In the genomic region with DNA sequence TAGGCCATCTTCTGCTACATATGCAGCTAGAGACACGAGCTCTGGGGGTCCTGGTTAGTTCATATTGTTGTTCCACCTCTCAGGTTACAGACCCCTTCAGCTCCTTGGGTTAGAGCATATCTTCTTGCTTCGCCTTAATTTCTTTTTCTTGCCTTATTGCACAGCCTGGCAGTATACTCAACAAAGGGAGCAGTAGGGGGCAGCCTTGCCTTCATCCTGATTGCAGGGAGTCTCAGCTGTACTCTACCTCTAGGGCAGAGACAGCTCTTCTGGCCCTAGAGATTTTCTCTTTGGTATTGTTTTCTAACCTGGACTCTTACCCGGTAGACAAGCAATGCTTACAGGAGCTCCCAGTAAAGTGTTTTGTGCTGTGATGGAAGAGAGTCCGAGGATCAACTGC, we compare ENCODE assay signal across 14 mouse cellular contexts.
A peak's percentile ranks its signal among the peaks of the same experiment; 100 is the strongest.
DNase-seq lines count a peak whose midpoint lies in the region; ATAC-seq and TF ChIP-seq lines count a peak whose summit lies in the region.
"Had no signal": no experiment of that assay in that cellular context is flagged by ENCODE, and none has a peak within 500 bp of the region (broad histone marks: within the 10 kb centered on the region; RNA-seq: fewer than 3 reads in every experiment).

No protein-coding gene starts in this region.

- TF ChIP-seq CTCF in lung, embryonic 14.5 days (IDR thresholded peaks at IDR 0.05; ENCODE audit: low read depth) = peak; percentile 29; the same call in 1 of the 2 replicates
- peak in 1 of 2 experiments; percentile 54; a peak in 2 of 4 replicates for TF ChIP-seq CTCF in CH12.LX (conservative IDR thresholded peaks at IDR 0.05 in 1 of 2, IDR thresholded peaks at IDR 0.05 in 1 of 2; ENCODE audit: low read depth in 2 of 2, low read length in 2 of 2)
- TF ChIP-seq CTCF in midbrain, postnatal 0 days (IDR thresholded peaks at IDR 0.05) = no peak

- TF ChIP-seq RAD21 in CH12.LX (IDR thresholded peaks at IDR 0.05; ENCODE audit: low read depth, low read length) = peak; percentile 55

- H3K36me3 ChIP-seq in lung, embryonic 14.5 days (ENCODE audit: insufficient read depth) = no peaks in the 10 kb centered on the region
- H3K36me3 ChIP-seq in CH12.LX (replicated peaks in 1 of 2; ENCODE audit: control insufficient read depth in 1 of 2, insufficient read depth in 1 of 2, low read length in 1 of 2) = no peaks in the 10 kb centered on the region
- H3K36me3 ChIP-seq in midbrain, postnatal 0 days (ENCODE audit: insufficient read depth, low read length) = no peaks in the 10 kb centered on the region
- H3K36me3 ChIP-seq: heart, embryonic 10.5 days had no signal

- H3K27me3 ChIP-seq in lung, embryonic 14.5 days (ENCODE audit: insufficient read depth, low read length) = no peaks in the 10 kb centered on the region
- H3K27me3 ChIP-seq in CH12.LX (replicated peaks) = no peaks in the 10 kb centered on the region
- H3K27me3 ChIP-seq in midbrain, postnatal 0 days (ENCODE audit: insufficient read depth, low read length) = no peaks in the 10 kb centered on the region

- H3K4me1 ChIP-seq in lung, embryonic 14.5 days (ENCODE audit: insufficient read depth) = no peaks in the 10 kb centered on the region
- peaks cover 8 to 15% of the 10 kb centered on the region in 2 experiments; a peak in 2 of 4 replicates for H3K4me1 ChIP-seq in CH12.LX (ENCODE audit: control insufficient read depth in 1 of 2, insufficient read depth in 2 of 2)
- no peaks in the 10 kb centered on the region for H3K4me1 ChIP-seq in midbrain, postnatal 0 days (ENCODE audit: insufficient read depth, low read length)

- in situ Hi-C loops in CH12.LX (cut with MboI; ENCODE audit: low pct_ligation_motif_present, low pct_unique_long_range_greater_than_20kb, low sequenced_read_pairs) = loop anchor here (10.0 kb wide), 1 partner anchor 343 kb away; no protein-coding TSS in a partner anchor

- H3K9ac ChIP-seq in lung, embryonic 14.5 days = no peak overlapping the region
- no peak overlapping the region for H3K9ac ChIP-seq in CH12.LX (ENCODE audit: insufficient read depth, low read depth)
- H3K9ac ChIP-seq in midbrain, postnatal 0 days (replicated peaks; ENCODE audit: low read length, poor library complexity, severe bottlenecking) = no peak overlapping the region

- no peak for DNase-seq in lung, embryonic 14.5 days
- no peak for DNase-seq in lung, adult 18-20 months
- DNase-seq in CH12.LX (ENCODE audit: extremely low read depth) (no peak), ZHBTc4 (ENCODE audit: low read depth, low spot score) (peak; percentile 12)
- peak; percentile 57 for DNase-seq in thymus, postnatal 25 days
- DNase-seq in B cell, adult 2 months = no peak
- no peak for DNase-seq in midbrain, postnatal 0 days (ENCODE audit: low spot score)
- DNase-seq: cerebellum, postnatal 14 days; gastrocnemius, postnatal 10 days; heart, postnatal 4 days; kidney, postnatal 10 days; liver had no signal

- dilution Hi-C loops in CH12.LX (cut with MboI; ENCODE audit: extremely low pct_ligation_motif_present, extremely low pct_unique_long_range_greater_than_20kb, low sequenced_read_pairs) = no loop called here

- no peak for ATAC-seq in lung, embryonic 14.5 days (ENCODE audit: insufficient read depth)
- no peak for ATAC-seq in midbrain, postnatal 0 days (ENCODE audit: low FRiP score)

- H3K4me3 ChIP-seq in lung, embryonic 14.5 days (ENCODE audit: low read depth, low read length) = no peak overlapping the region
- no peak overlapping the region for H3K4me3 ChIP-seq in CH12.LX (replicated peaks in 1 of 3; ENCODE audit: low read depth in 2 of 3, low read length in 2 of 3, poor library complexity in 1 of 3)
- H3K4me3 ChIP-seq in midbrain, postnatal 0 days (ENCODE audit: low read depth, low read length) = no peak overlapping the region
- H3K4me3 ChIP-seq: heart, embryonic 10.5 days; myocyte had no signal

- no peak for TF ChIP-seq EP300 in CH12.LX (IDR thresholded peaks at IDR 0.05; ENCODE audit: low read length)

- no peaks in the 10 kb centered on the region for H3K79me2 ChIP-seq in CH12.LX (replicated peaks; ENCODE audit: control insufficient read depth, extremely low read depth, insufficient read depth, poor library complexity, severe bottlenecking)

- TF ChIP-seq POLR2A in CH12.LX (IDR thresholded peaks at IDR 0.05; ENCODE audit: low read depth, low read length) = no peak

- H3K9me3 ChIP-seq in lung, embryonic 14.5 days (ENCODE audit: low read depth, low read length) = peaks cover 5% of the 10 kb centered on the region; the same call in 1 of the 2 replicates
- peaks cover 6% of the 10 kb centered on the region for H3K9me3 ChIP-seq in CH12.LX (replicated peaks; ENCODE audit: low read length)
- H3K9me3 ChIP-seq in midbrain, postnatal 0 days (ENCODE audit: low read length) = no peaks in the 10 kb centered on the region
- H3K9me3 ChIP-seq: heart, embryonic 10.5 days had no signal

- H3K4me2 ChIP-seq in lung, embryonic 14.5 days = no peak overlapping the region
- no peak overlapping the region for H3K4me2 ChIP-seq in CH12.LX (ENCODE audit: insufficient read depth, low read depth, poor library complexity, severe bottlenecking)
- H3K4me2 ChIP-seq in midbrain, postnatal 0 days (ENCODE audit: low read depth, low read length, poor library complexity, severe bottlenecking) = no peak overlapping the region

- H3K27ac ChIP-seq in lung, embryonic 14.5 days (ENCODE audit: low read depth) = no peak overlapping the region
- no peak overlapping the region for H3K27ac ChIP-seq in CH12.LX (ENCODE audit: insufficient read depth, low read depth)
- no peak overlapping the region for H3K27ac ChIP-seq in midbrain, postnatal 0 days (ENCODE audit: low read depth, low read length)
- H3K27ac ChIP-seq: heart, embryonic 10.5 days had no signal

- 82% methylated on average over 4 of the region's 4 CpGs for WGBS in lung, embryonic 14.5 days
- 93% methylated on average over 4 of the region's 4 CpGs for WGBS in midbrain, postnatal 0 days

TF ChIP-seq in CH12.LX, 34 proteins besides CTCF, POLR2A, EP300 and RAD21:
- TF ChIP-seq SMC3 (IDR thresholded peaks at IDR 0.05; ENCODE audit: low read depth, low read length) (peak; percentile 57), USF2 (conservative IDR thresholded peaks at IDR 0.05; ENCODE audit: low read depth, low read length) (no peak)

Comparison
In these comparisons a context has a peak if more than half of its experiments do, and no peak if none do; other contexts are left out.
1. DNase-seq: peak in ZHBTc4 (single experiment) and thymus, postnatal 25 days (single experiment); none in lung, embryonic 14.5 days (single experiment), lung, adult 18-20 months (0 of 2), CH12.LX (single experiment), B cell, adult 2 months (0 of 2) and midbrain, postnatal 0 days (single experiment).